Mouse (Mus musculus): Measurements from ENCODE around the gene Tmem123. TPM values are rescaled to one million over a fixed set of nuclear protein-coding genes. Genes with fewer than 3 reads are reported as not detected.

Tmem123 gene
- polyA plus RNA-seq, 1 experiment from 2014 or later = 107 TPM

GRCm38 (mm10) chr9:7837806-7838440 lies 74.1 kb downstream of the Tmem123 start:
- 26% methylated on average over 14 of the region's 14 CpGs for WGBS
- peak overlapping the region; percentile 98 for H3K27ac ChIP-seq (replicated peaks in 1 of 2; ENCODE audit: control insufficient read depth in 1 of 2, insufficient read depth in 1 of 2, low read depth in 2 of 2, low read length in 2 of 2)
- peak overlapping the region; percentile 80 for H3K4me2 ChIP-seq (ENCODE audit: low read length)
- H3K36me3 ChIP-seq (ENCODE audit: control insufficient read depth, insufficient read depth, low read length) = peaks cover 17% of the 10 kb centered on the region
- no peaks in the 10 kb centered on the region for H3K9me3 ChIP-seq (ENCODE audit: control insufficient read depth, low read length)
- H3K9ac ChIP-seq (ENCODE audit: low read length) = peak overlapping the region; percentile 95
- H3K4me3 ChIP-seq (ENCODE audit: control insufficient read depth in 1 of 2, insufficient read depth in 1 of 2, low read depth in 1 of 2, low read length in 2 of 2) = peak overlapping the region; percentile 74 to 75
- no peaks in the 10 kb centered on the region for H3K27me3 ChIP-seq (ENCODE audit: control insufficient read depth, insufficient read depth, low read length)
- ATAC-seq (ENCODE audit: insufficient number of reproducible peaks, insufficient read depth, low FRiP score, low read depth) = no peak
- H3K4me1 ChIP-seq (ENCODE audit: control insufficient read depth in 2 of 2, insufficient read depth in 2 of 2, low read length in 2 of 2) = peaks cover 0 to 16% of the 10 kb centered on the region in 2 experiments; a peak in 3 of 4 replicates

- no peak for ATAC-seq (ENCODE audit: insufficient number of reproducible peaks, insufficient read depth, low FRiP score, low read depth)
- no peaks in the 10 kb centered on the region for H3K27me3 ChIP-seq (ENCODE audit: control insufficient read depth, insufficient read depth, low read length)
- H3K9ac ChIP-seq (ENCODE audit: low read length) = no peak overlapping the region
- no peak overlapping the region for H3K4me3 ChIP-seq (ENCODE audit: control insufficient read depth in 1 of 2, insufficient read depth in 1 of 2, low read depth in 1 of 2, low read length in 2 of 2)
- no peak overlapping the region for H3K27ac ChIP-seq (replicated peaks in 1 of 2; ENCODE audit: control insufficient read depth in 1 of 2, insufficient read depth in 1 of 2, low read depth in 2 of 2, low read length in 2 of 2)
- H3K9me3 ChIP-seq (ENCODE audit: control insufficient read depth, low read length) = no peaks in the 10 kb centered on the region
- H3K4me2 ChIP-seq (ENCODE audit: low read length) = no peak overlapping the region
- 65% methylated on average over 6 of the region's 6 CpGs for WGBS
- H3K4me1 ChIP-seq (ENCODE audit: control insufficient read depth in 2 of 2, insufficient read depth in 2 of 2, low read length in 2 of 2) = peaks cover 3 to 5% of the 10 kb centered on the region in 2 experiments; a peak in 2 of 4 replicates
- H3K36me3 ChIP-seq (ENCODE audit: control insufficient read depth, insufficient read depth, low read length) = no peaks in the 10 kb centered on the region
Measured at GRCm38 (mm10) chr9:7841221-7841620, 77.4 kb downstream of the Tmem123 start.

Small RNAs within 50 kb of the gene (microRNA-seq; reads per million reads assigned to microRNA genes)
- 7.0 reads per million, percentile 18 among the genes with 10 or more reads in this experiment for gene Mir5618

Other genes starting within 250 kb of the Tmem123 start
- 0.14 and 0.24 TPM in 2 replicates for gene Mmp8, start 205.6 kb upstream of the Tmem123 start, polyA plus RNA-seq (2014; fragmentation: Nextera tagmentation; extraction: Ambion mirVana)
- not detected in 2 replicates for gene Mmp27, start 192.6 kb upstream of the Tmem123 start, polyA plus RNA-seq (2014; fragmentation: Nextera tagmentation; extraction: Ambion mirVana)
- gene Mmp20, start 135.8 kb upstream of the Tmem123 start, polyA plus RNA-seq (2014; fragmentation: Nextera tagmentation; extraction: Ambion mirVana) = not detected in 2 replicates
- gene Mmp7, start 72.0 kb upstream of the Tmem123 start, polyA plus RNA-seq (2014; fragmentation: Nextera tagmentation; extraction: Ambion mirVana) = not detected in 2 replicates
- 29.5 and 32.6 TPM in 2 replicates for gene Birc2, start 73.0 kb downstream of the Tmem123 start, polyA plus RNA-seq (2014; fragmentation: Nextera tagmentation; extraction: Ambion mirVana)
- gene Birc3, start 109.1 kb downstream of the Tmem123 start, polyA plus RNA-seq (2014; fragmentation: Nextera tagmentation; extraction: Ambion mirVana) = 4.3 and 5.5 TPM in 2 replicates
- 22.0 and 24.3 TPM in 2 replicates for gene Yap1, start 240.6 kb downstream of the Tmem123 start, polyA plus RNA-seq (2014; fragmentation: Nextera tagmentation; extraction: Ambion mirVana)

All from heart, embryonic 14.5 days (tissue).